Mouse (Mus musculus): Measurements from ENCODE around the gene Celf6. TPM values are rescaled to one million over a fixed set of nuclear protein-coding genes. Genes with fewer than 3 reads are reported as not detected.

The Celf6 gene
- total RNA-seq, 2 experiments from 2014 or later = 29.7 to 33.2 TPM

DNA sequence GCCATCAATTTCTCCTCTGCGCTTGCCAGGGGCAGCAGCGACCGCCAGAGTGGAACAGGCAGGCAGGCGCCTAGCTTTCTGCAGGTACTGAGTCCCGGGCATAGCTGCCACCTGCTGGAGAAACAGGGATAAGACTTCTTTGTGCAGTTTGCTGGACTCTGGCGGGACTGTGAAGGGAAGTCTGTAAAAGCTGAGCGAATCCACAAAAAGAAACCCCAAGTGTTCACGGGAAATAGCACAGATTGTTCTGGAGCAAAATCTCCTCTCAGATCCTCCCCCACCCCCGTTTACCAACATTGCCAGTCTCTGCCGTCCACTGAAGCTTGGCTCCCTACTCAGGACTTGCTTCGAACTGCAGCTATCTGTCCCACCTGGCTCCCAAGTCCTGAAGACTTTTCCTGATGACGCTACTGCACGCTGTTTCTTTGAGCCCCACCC is 7.2 kb downstream of the Celf6 start:
- DNase-seq (ENCODE audit: low spot score in 2 of 2) = peak; percentile 72 to 90

DNA sequence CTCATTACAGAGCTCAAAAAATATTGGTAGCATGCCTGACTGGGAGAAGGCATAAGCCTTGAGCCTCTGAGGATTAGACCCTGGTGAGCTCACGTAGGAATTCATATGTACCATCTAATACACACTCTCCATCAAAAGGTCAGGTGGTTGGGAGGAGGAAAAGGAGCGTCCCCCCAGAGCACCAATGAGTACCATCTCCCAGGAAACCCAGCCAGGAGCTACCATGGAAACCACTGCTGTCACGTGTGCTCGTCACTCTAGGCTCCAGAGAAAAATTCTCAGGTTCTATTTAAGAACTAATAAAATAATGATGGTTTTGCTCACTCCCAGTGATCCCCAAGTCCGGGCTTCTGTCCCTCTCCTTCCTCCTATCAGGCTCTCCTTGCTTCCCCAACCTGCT is 10.5 kb downstream of the Celf6 start:
- DNase-seq (ENCODE audit: low spot score in 2 of 2) = peak; percentile 59 to 72

DNA sequence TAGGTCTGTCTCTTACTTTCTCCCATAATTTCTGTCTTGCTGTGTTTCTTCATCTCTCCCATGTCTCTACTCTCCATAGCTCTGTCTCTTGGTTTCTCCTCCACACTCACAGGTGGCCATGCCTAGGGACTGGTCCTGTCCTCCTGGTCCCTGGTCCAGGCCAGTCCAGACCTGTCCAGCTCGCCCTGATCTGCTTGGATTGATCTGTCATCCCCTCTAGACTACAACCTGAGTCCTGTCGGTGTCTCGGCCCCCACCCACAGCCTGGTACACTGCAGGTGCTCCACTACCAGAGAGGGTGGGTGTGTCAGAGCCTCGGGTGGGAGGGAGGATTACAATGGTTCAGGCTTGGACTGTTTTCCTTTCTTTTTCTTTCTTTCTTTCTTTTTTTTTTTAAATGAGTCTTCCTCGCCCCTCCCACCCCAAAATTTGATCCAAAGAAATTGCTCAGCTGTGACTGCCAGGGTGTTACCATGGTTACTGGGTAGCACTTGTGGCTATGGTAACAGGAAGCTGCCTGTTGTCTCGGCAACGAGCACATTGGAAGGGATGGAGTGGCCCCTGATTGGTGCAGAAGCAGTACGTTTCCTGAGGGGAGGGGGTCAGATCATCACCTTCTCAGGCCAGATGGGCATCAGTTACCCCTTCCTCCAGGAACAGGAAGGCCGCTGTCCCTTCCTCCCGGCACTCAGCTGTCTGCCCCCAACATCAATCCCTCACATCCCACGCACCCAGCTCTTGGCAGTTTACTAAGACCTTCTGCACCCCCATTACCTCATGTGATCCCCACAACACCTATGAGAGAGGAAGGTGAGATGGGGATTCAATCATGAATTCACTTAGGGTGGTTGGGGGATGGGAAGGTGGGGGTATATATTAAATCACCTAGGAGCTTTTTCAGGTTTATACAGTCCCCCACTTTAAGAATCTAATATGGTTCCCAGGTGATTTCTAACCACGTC is 11.3 kb downstream of the Celf6 start:
- DNase-seq (ENCODE audit: low spot score in 2 of 2) = peak; percentile 83 to 91

DNA sequence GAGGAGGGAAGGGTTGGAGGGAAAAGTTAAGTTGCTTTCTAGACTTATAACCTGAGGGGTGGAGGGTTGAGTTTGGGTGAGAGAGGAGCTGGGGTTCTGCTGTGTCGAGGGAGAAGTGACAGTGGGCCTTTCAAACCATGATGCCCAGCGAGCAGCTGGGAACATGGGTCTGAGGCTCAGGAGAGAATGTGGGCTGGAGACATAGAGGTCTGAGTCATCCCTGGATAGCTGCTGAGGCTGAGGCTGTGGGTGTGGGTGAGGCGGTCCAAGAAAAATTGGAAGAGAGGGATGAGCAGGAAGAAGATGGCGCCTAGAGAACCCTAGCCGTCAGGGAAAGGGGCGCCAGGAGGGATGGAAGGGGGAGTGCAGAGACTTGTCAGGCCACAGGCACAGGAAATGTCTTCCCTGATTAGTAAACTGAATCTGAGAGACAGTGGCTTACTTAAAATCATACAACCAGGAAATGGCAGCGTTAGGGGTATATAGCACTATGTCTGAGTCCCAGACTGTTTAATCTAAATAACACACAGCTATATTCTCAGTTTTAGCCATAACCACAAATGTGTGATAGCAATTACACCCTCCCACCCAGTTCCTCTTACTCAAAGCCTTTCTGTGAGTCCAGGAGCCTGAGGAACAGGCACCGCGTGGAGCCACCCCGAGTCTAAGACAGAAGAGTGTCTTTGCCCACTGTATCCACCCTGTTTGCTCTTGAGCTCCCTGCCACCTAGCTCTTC is 12.2 kb downstream of the Celf6 start:
- DNase-seq (ENCODE audit: low spot score in 2 of 2) = peak; percentile 40 to 50

DNA sequence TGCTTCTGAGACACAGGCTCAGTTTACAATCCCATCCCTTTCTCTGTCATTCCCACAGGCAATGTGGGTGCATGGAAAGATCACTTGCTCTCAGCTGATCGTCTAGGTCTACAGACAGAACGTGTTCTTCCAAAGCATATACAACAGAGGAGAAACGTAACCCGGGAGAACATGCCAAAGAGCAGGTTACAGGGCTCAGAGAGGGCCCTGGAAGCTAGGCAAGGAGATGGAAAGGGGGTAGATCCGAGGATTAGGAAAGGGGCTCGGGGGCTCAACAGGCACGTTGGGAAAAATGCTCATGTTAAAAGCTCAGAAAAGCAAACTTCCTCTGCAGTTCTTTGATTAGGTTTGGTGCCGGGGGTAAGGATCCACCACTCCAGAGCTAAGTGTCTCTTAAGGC is 23.9 kb downstream of the Celf6 start:
- DNase-seq (ENCODE audit: low spot score in 2 of 2) = no peak

DNA sequence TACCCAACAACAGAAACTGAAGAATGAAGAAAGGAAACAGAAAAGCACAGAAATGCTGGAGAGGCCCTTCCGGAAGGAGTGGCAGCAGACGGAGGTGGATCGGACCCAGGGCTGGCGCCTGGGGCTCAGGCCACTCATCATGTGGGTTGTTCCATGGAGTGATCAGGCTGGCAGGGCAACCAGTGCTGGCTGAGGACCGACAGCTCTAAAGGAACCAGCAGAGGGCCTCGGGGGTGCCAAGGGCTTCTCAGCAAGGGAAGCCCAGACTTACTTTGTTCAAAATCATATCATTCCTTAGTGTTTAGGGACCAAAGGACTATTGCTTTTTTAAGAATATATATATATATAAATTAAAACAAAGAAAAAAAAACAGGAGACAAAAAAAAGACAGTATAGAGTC is 28.2 kb downstream of the Celf6 start:
- DNase-seq (ENCODE audit: low spot score in 2 of 2) = no peak

DNA sequence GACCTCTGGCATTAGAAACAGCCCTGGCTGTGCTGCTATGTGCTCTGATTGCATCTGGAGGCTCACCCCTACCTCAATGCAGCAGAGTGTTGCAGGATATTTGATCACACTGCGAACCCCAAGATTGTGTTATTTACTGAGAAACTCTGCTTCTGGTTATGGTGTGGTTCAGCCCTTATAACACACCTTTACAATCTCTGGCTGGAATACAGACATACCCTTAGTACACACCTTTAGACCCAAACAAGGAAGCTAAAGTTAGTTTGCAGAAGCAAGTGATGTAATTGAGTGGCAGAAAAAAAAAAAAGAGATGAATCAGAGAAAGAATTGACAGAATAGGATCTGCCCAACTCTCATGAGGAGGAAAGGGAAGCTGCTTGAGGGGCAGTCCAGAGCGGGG is 33.2 kb downstream of the Celf6 start:
- DNase-seq (ENCODE audit: low spot score in 2 of 2) = no peak

DNA sequence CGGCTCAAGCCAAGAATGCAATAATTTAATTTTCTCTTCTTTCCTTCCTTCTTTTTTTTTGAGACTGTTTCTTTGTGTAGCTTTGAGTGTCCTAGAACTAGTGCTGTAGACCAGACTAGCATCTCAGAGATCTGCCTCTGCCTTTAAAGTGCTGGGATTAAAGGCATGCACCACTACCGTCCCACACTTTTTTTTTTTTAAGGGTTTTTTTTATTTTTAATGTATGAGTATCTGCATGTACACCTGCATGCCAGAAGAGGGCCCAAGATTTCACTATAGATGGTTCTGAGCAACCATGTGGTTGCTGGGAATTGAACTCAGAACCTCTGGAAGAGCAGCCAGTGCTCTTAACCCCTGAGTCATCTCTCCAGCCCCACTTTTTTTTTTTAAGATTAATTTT is 38.1 kb downstream of the Celf6 start:
- no peak for DNase-seq (ENCODE audit: low spot score in 2 of 2)

DNA sequence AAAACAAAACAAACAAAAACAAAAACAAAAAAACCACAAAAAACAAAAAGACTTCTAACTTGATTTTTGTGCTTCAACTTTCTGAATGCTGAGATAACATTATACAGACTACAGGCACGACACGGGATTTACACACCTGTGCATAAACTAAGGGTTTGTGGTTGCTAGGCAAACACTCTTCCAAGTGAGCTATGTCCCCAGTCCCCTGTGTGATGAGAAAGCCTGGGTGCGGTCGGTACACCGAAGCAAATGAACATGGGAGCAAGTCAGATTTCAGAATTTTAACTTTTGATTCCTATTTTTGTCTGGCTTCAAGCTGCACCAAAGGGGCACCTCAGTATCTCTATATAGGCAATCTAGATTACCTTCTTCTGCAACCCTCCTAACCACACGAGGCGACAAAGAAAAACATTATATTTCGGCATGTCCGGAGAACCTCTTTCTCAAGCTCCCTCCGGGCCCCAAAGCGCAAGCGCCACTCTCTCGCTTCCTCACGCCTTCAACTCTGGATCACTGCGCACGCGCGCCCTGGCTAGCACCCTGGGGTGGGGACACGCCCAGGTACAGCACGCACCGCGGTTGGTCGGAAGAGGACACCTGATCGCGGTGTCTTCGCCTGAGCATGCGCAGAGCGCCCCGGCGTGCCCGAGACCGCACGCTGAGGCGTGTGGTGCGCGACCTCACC is 39.0 kb downstream of the Celf6 start, which contains the start of gene Parp6:
Parp6 (plus strand) TSS at position 663 of the 685 bp plus-strand sequence.
- peak; percentile 99 to 100 for DNase-seq (ENCODE audit: low spot score in 2 of 2)

DNA sequence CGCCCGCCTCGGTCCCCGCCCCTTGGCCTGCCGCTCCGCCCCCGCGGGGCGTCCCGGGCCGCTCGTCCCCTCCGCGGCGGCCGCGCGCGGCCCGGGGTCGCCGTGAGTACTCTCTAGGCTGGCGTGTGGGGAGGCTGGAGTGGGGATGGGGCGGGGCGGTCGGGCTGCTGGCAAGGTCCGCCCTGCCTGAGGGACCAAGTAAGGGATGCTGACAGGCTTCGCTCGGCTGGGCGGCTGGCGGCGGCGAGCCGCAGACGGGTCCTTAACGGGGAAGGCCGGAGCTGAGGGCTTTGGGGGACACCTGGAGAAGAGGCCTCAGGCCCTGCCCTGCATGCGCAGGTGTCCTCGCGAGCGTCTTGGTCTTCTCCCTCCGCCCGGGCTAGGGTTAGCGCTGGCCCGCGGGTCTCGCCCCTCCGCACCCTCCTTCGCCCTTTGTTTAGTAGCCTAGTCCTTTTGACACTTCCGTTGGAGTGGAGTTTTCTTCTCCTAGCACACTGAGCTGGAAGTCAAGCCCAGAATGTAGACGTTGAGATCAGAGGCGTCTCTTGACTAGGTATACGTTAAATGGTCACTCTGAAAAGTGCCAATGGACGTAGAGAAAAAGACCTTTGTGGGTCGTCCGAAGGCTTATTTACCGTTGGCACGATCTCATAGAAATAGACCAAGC is 39.7 kb downstream of the Celf6 start:
- peak in 1 of 2 experiments; percentile 16 for DNase-seq (ENCODE audit: low spot score in 2 of 2)

DNA sequence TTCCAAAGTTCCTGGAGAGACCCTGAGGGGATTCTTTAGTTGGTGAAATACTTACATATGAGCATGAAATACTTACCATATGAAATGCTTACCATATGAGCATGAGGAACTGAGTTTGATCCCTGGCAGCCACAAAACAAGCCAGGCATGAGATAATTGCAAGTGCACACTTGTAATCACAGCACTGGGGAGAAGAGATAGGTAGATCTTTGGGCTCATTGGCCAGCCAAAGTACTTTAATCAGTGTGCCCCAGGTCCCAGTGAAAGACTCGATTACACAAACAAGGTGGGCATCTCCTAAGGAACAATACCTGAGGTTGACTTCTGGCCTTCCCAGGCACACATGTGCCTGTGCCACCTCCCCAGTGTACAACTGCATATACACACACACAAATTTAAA is 60.7 kb downstream of the Celf6 start:
- DNase-seq (ENCODE audit: low spot score in 2 of 2) = no peak

DNA sequence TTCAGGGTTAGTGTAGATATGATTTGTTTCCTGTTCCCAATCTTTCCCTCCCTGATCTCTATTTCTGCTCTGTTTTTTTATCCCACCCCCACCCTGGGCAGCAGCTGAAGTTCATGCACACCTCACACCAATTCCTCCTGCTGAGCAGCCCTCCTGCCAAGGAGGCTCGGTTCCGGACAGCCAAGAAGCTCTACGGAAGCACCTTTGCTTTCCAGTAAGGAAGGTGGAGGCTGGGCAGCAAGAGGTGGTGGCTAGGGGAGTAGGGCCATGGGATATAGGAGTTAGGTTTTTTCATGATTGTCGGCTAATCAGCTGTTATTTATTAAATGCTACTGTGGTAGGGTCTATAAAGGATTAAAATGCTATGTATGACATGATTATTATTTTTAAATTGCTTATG is 62.2 kb downstream of the Celf6 start:
- no peak for DNase-seq (ENCODE audit: low spot score in 2 of 2)

DNA sequence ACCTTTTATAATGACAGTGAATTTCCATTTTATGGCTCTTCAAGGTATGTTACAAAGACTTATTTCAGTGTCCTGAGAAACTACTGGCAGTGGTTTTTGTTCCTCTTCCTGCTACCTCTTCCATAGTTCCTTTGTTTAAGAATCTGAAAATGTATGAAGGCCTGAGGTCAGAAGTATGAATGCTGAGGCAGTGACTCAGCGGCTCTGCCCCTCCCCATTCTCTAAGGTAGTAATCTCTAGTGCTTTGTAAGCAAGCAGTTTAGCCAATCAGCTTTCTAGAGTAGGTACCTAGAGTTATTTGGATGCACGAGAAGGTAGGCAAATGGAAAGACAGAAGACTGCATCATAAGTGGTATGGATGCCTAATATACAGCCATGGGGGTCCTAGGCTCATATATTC is 63.6 kb downstream of the Celf6 start:
- no peak for DNase-seq (ENCODE audit: low spot score in 2 of 2)

DNA sequence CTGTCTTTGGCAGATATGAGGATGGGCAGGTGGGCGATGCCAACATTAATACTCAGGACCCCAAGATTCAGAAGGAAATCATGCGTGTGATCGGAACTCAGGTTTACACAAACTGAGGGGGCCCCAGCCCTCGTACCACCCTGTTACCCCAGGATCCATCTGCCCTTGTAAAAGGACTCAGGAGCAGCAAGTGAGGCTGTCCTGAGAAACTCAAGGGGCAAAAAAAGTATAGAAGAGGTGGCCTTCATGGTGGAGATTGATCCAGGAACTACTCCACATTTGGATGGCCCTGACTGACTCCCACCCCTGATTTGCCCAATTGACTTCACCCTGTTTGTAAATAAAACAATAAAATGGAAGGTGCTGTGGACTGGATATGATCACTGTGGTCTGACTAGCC is 72.2 kb downstream of the Celf6 start:
- no peak for DNase-seq (ENCODE audit: low spot score in 2 of 2)

DNA sequence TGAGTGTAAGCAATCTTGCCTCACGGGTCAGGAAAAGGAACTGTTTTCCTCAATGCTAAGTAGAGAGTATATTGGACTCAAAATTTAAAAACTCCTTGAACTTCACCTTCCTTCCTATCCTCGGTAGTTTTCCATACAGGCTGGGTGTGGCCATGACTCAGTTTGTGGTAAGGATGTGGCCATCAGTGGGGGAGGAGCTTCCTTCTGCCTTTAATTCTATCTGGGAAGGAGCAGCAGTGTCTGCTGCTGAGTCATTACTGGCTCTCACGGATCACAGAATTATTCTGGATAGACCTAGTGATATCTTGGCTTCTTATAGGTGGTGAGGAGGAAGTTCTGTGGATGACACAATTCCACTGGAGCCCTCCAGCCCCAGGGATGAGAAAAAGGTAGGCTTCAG is 75.7 kb downstream of the Celf6 start:
- no peak for DNase-seq (ENCODE audit: low spot score in 2 of 2)

DNA sequence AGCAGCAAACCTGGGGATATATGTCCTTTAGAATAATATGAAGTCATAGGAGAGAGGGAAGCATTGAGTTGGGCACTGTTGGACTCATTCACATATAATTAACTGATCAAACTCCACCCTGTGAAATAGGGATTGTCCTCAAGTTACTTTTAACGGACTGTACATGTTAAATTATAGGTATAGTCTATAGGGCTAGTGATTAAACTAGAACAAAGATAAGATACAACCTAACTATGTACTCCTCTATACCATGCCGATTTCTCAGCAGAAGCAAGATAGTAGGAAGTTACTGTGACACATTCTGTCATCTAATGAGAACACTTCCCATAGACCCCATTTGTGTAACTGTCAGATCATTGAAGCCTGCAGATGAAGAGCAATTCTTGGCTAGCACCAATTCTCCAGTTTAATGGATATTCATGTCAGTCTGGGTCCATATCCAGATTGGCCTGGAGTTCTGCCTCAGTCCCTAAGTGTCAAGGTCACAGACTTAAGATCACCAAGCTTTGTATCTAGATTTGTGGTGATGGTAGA is 76.8 kb downstream of the Celf6 start:
- DNase-seq (ENCODE audit: low spot score in 2 of 2) = no peak

DNA sequence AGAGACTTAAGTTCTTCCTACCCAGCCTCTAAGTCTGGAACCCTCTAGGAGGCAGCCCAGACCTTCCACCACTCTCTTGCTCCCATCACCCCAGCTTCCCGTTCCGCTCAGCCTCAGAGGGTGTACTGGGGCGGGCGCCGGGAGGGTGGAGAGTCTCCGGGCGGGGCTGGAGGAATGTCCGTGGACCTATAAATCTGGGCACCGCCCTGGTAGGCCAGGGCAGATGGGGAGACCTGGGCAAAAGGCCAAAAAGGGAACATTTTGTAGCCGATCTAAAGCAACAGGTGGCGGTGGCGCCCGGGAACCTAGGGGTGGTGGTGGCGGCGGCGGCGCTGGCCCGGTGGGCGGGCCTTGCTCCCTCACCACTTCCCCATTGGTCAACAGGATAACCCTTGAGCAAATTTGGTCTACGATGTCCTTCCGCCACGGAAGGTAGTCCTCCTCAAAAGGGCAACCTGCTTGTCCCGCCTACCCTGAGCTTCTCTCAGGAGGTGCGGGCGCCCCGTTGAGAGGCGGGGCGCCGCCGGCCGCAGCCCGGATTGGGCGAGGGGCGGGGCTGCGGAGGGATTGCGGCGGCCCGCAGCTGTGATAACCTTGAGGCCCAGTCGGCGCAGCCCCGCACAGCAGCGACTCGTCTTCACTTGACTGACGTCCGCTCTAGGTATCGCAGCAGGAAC is 78.4 kb downstream of the Celf6 start, which contains the start of gene Pkm:
Pkm (plus strand) TSS at position 411 of the 677 bp plus-strand sequence.
- peak; percentile 97 to 98 for DNase-seq (ENCODE audit: low spot score in 2 of 2)
